Mouse (Mus musculus): ENCODE measurements at regions not wholly inside any gene's neighbourhood (a gene's known extent, or its start where the extent isn't known, plus 50 kb on each side); places are given as distances from the start of the nearest gene placed in this dataset.

DNA sequence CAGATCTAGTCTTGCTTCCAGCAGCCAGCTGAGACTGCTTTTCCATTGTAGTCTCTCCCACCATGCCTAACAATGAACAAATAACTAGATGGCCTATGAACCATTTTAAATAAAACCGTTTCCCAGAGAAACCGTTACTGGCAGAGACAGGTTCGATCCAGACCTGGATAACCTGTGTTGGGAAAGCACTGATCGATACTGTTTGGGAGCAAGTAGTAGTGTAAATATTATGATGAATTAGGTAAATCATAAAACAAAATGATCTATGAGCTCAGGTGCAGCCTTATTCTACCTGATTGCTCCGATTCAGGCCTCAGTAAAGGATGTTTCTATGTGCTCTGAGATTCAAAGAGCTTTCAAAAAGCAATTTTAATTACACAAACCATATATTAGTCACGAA lies 211.9 kb upstream of the Nr5a2 start:
- no peak for TF ChIP-seq CTCF (IDR thresholded peaks at IDR 0.05; ENCODE audit: insufficient read depth, low read length)
- TF ChIP-seq POLR2A (IDR thresholded peaks at IDR 0.05; ENCODE audit: borderline replicate concordance, extremely low read depth, low read depth, low read length): no peak

All from lung, adult 2 months (tissue).